ENCODE assay signal across 20 mouse cellular contexts in genomic region chr11:10952914-10953313, GRCm38 (mm10).
A peak's percentile ranks its signal among the peaks of the same experiment; 100 is the strongest.
DNase-seq lines count a peak whose midpoint lies in the region; TF ChIP-seq lines count a peak whose summit lies in the region.
"Had no signal": no experiment of that assay in that cellular context is flagged by ENCODE, and none has a peak within 500 bp of the region (broad histone marks: within the 10 kb centered on the region; RNA-seq: fewer than 3 reads in every experiment).

No protein-coding gene starts in this region.

- TF ChIP-seq CTCF in layer of hippocampus, adult 2 months (conservative IDR thresholded peaks at IDR 0.05) = no peak

- H3K4me3 ChIP-seq in layer of hippocampus, adult 2 months = no peak overlapping the region
- H3K4me3 ChIP-seq: embryonic facial prominence, embryonic 15.5 days; erythroblast, embryonic 14.5 days; forebrain, embryonic 10.5 days; heart, embryonic 12.5 days; hindbrain, embryonic 15.5 days had no signal

- H3K27ac ChIP-seq in layer of hippocampus, adult 2 months = no peak overlapping the region
- H3K27ac ChIP-seq: embryonic facial prominence, embryonic 15.5 days; forebrain, embryonic 10.5 days; hindbrain, embryonic 15.5 days had no signal

- intact Hi-C loops in heart, postnatal 36 days (cut with DNase I) = no loop called here

- peak; percentile 23 to 33 for DNase-seq in right cerebral cortex, adult 2 months (ENCODE audit: low spot score in 2 of 2)
- DNase-seq in right cerebral cortex, postnatal 14 days = no peak
- peak; percentile 11 to 37 for DNase-seq in layer of hippocampus, adult 2 months (ENCODE audit: low spot score in 2 of 2)
- DNase-seq in layer of hippocampus, adult 9-11 months = peak; percentile 42
- no peak for DNase-seq in lung, postnatal 10 days
- no peak for DNase-seq in heart, postnatal 36 days
- DNase-seq in urinary bladder, postnatal 14 days (ENCODE audit: low spot score) = no peak
- DNase-seq: adrenal gland, adult 8-10 months; adrenal gland, postnatal 36 days; cerebellum, adult 11 months; cerebellum, adult 8-10 months; cerebellum, postnatal 14 days; embryo, embryonic 11 days; gastrocnemius, postnatal 10 days; heart, adult 18-20 months had no signal

Comparison
In these comparisons a context has a peak if more than half of its experiments do, and no peak if none do; other contexts are left out.
1. DNase-seq: peak in right cerebral cortex, adult 2 months (2 of 2), layer of hippocampus, adult 2 months (2 of 2) and layer of hippocampus, adult 9-11 months (single experiment); none in right cerebral cortex, postnatal 14 days (single experiment), lung, postnatal 10 days (single experiment), heart, postnatal 36 days (0 of 2) and urinary bladder, postnatal 14 days (single experiment).